Mouse (Mus musculus): ENCODE measurements at regions not wholly inside any gene's neighbourhood (a gene's known extent, or its start where the extent isn't known, plus 50 kb on each side); places are given as distances from the start of the nearest gene placed in this dataset.

GRCm38 (mm10) chr10:43657501-43658225 is 79.6 kb downstream of the Cd24a start:
- TF ChIP-seq CTCF (IDR thresholded peaks at IDR 0.05; ENCODE audit: insufficient read depth, low read depth, low read length) (no peak), POLR2A (IDR thresholded peaks at IDR 0.05; ENCODE audit: insufficient read depth, low read depth, low read length) (no peak)
